Mouse (Mus musculus) v-Abl transformed pro-B cells (cell line): ENCODE data around the gene Tfap2d.

Experiments used
- in situ Hi-C, 2 experiments: fragments of 400-800 bp; cut with MboI; formaldehyde crosslinking; loops; one replicate each; pipeline ENCODE4 v1.15.1; 2025; ENCODE audit not compliant: unreplicated experiment in 2 of 2

The Tfap2d gene

GRCm38 (mm10) chr1:19209776-19210175 is 107.0 kb downstream of the Tfap2d start:
- in situ Hi-C loops, result loop anchor here (10.0 to 25.0 kb wide), 2 partner anchors 1303 to 1305 kb away; no protein-coding TSS in a partner anchor

GRCm38 (mm10) chr1:19210215-19211032 is 107.6 kb downstream of the Tfap2d start:
- in situ Hi-C loops, result loop anchor here in 1 of 2 experiments (25.0 kb wide), 1 partner anchor 1302 kb away; no protein-coding TSS in a partner anchor

- in situ Hi-C loops, result loop anchor here in 1 of 2 experiments (25.0 kb wide), 1 partner anchor 1301 kb away; no protein-coding TSS in a partner anchor
Observed at GRCm38 (mm10) chr1:19211033-19211405, 108.2 kb downstream of the Tfap2d start.

GRCm38 (mm10) chr1:19211546-19212154 is 108.8 kb downstream of the Tfap2d start:
- in situ Hi-C loops, result loop anchor here in 1 of 2 experiments (25.0 kb wide), 1 partner anchor 1301 kb away; no protein-coding TSS in a partner anchor

GRCm38 (mm10) chr1:19212691-19213090 is 109.9 kb downstream of the Tfap2d start:
- in situ Hi-C loops, result loop anchor here in 1 of 2 experiments (25.0 kb wide), 1 partner anchor 1300 kb away; no protein-coding TSS in a partner anchor

- in situ Hi-C loops, result loop anchor here in 1 of 2 experiments (25.0 kb wide), 1 partner anchor 1299 kb away; no protein-coding TSS in a partner anchor
Observed at GRCm38 (mm10) chr1:19213171-19213570, 110.3 kb downstream of the Tfap2d start.

GRCm38 (mm10) chr1:19213851-19214395 is 111.1 kb downstream of the Tfap2d start:
- in situ Hi-C loops, result loop anchor here in 1 of 2 experiments (25.0 kb wide), 1 partner anchor 1298 kb away; no protein-coding TSS in a partner anchor
